22 mouse cellular contexts compared by ENCODE assay signal in the genomic region with DNA sequence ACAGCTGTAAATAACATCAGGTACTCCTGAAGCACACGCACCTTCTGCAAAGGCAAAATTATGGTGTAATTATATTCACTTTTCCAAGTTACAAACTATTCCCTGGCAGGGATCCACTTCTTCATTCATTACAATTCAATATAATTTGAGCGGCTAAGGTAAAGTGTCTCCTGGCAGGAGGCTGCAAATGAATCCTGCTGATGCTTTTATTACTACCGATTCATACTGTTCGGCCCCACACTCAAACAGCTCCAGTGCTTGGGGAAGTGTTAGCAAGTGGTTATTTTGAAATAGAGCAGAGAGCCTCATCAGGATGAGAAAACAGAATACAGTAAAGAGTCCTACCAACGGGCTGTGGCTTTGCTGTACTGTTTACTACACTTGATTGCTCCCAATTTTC.
"Had no signal": no experiment of that assay in that cellular context is flagged by ENCODE, and none has a peak within 500 bp of the region (broad histone marks: within the 10 kb centered on the region; RNA-seq: fewer than 3 reads in every experiment).

No protein-coding gene starts in this region.

- H3K27ac ChIP-seq: kidney, embryonic 15.5 days; limb, embryonic 12.5 days; limb, embryonic 15.5 days; liver, embryonic 15.5 days; lung, embryonic 15.5 days; midbrain, embryonic 10.5 days; midbrain, embryonic 13.5 days; stomach, embryonic 15.5 days had no signal

- H3K9me3 ChIP-seq: kidney, embryonic 15.5 days; limb, embryonic 12.5 days; limb, embryonic 15.5 days; liver, embryonic 15.5 days; lung, embryonic 15.5 days; megakaryocyte, embryonic 14.5 days; midbrain, embryonic 10.5 days; midbrain, embryonic 13.5 days; stomach, embryonic 15.5 days had no signal

- H3K27me3 ChIP-seq: kidney, embryonic 15.5 days; limb, embryonic 12.5 days; limb, embryonic 15.5 days; liver, embryonic 15.5 days; lung, embryonic 15.5 days; megakaryocyte, embryonic 14.5 days; midbrain, embryonic 13.5 days; stomach, embryonic 15.5 days had no signal

- ATAC-seq: midbrain, embryonic 13.5 days had no signal

- H3K36me3 ChIP-seq: kidney, embryonic 15.5 days; limb, embryonic 12.5 days; limb, embryonic 15.5 days; liver, embryonic 15.5 days; lung, embryonic 15.5 days; midbrain, embryonic 10.5 days; midbrain, embryonic 13.5 days; stomach, embryonic 15.5 days had no signal

- H3K4me3 ChIP-seq: kidney, embryonic 15.5 days; limb, embryonic 12.5 days; limb, embryonic 15.5 days; liver, embryonic 15.5 days; lung, embryonic 15.5 days; megakaryocyte, embryonic 14.5 days; midbrain, embryonic 10.5 days; midbrain, embryonic 13.5 days; stomach, embryonic 15.5 days had no signal

- H3K9ac ChIP-seq: kidney, embryonic 15.5 days; limb, embryonic 12.5 days; limb, embryonic 15.5 days; liver, embryonic 15.5 days; lung, embryonic 15.5 days; midbrain, embryonic 13.5 days; stomach, embryonic 15.5 days had no signal

- DNase-seq: kidney, adult 11 months; kidney, adult 8-10 months; kidney, postnatal 10 days; kidney, postnatal 36 days; left cerebral cortex, postnatal 4 days; lung, adult 18-20 months; lung, postnatal 10 days; lung, postnatal 36 days; retina, postnatal 1 day; right cerebral cortex, postnatal 25 days; spleen, adult 18-20 months; thymus, postnatal 25 days had no signal

- H3K4me2 ChIP-seq: kidney, embryonic 15.5 days; limb, embryonic 12.5 days; limb, embryonic 15.5 days; liver, embryonic 11.5 days; liver, embryonic 15.5 days; lung, embryonic 15.5 days; midbrain, embryonic 13.5 days; stomach, embryonic 15.5 days had no signal

- H3K4me1 ChIP-seq: kidney, embryonic 15.5 days; limb, embryonic 12.5 days; limb, embryonic 15.5 days; liver, embryonic 15.5 days; lung, embryonic 15.5 days; megakaryocyte, embryonic 14.5 days; midbrain, embryonic 10.5 days; midbrain, embryonic 13.5 days; stomach, embryonic 15.5 days had no signal
